Mouse (Mus musculus) MEL (cell line): Measurements from ENCODE around the gene Agbl5. TPM values are rescaled to one million over a fixed set of nuclear protein-coding genes. Genes with fewer than 3 reads are reported as not detected.

Experiments used
- DNase-seq: peaks from one replicate; pipeline ENCODE4 v3.0.0; 2011; ENCODE audit warnings: low read depth, low spot score
- H3K27ac ChIP-seq: 2 replicates; pipeline ENCODE4 v1.5.1; 2012; ENCODE audit warnings: low read depth, mild to moderate bottlenecking, control low read depth, low read length, moderate library complexity; ENCODE audit not compliant: control insufficient read depth
- H3K27me3 ChIP-seq, 2 experiments: fragments of 150-350 bp in 1 of 2; sonication (generic) in 1 of 2; 2 replicates each; pipeline ENCODE4 v1.6.1; 2012; ENCODE audit warnings: low read length in 2 of 2, mild to moderate bottlenecking in 2 of 2, improper control_type of control experiment in 1 of 2, moderate library complexity in 1 of 2; ENCODE audit not compliant: insufficient read depth in 2 of 2, control insufficient read depth in 1 of 2
- H3K36me3 ChIP-seq, 2 experiments: 2 replicates each; pipeline ENCODE4 v1.6.1; 2012 to 2014; ENCODE audit warnings: low read length in 2 of 2, improper control_type of control experiment in 1 of 2, inconsistent platforms in 1 of 2, mild to moderate bottlenecking in 1 of 2; ENCODE audit not compliant: insufficient read depth in 2 of 2, control insufficient read depth in 1 of 2
- H3K4me1 ChIP-seq, 2 experiments: fragments of 150-350 bp in 1 of 2; sonication (generic) in 1 of 2; 2 replicates each; pipeline ENCODE4 v1.6.1; 2012; ENCODE audit warnings: low read length in 2 of 2, improper control_type of control experiment in 1 of 2, mild to moderate bottlenecking in 1 of 2; ENCODE audit not compliant: insufficient read depth in 2 of 2, control insufficient read depth in 1 of 2
- H3K4me3 ChIP-seq, 2 experiments: fragments of 150-350 bp in 1 of 2; sonication (generic) in 1 of 2; 2 replicates each; pipeline ENCODE4 v1.5.1; 2012; ENCODE audit warnings: low read depth in 2 of 2, low read length in 2 of 2, mild to moderate bottlenecking in 2 of 2, moderate library complexity in 2 of 2, control low read depth in 1 of 2, improper control_type of control experiment in 1 of 2; ENCODE audit not compliant: control insufficient read depth in 1 of 2, insufficient read depth in 1 of 2
- H3K79me2 ChIP-seq: 2 replicates; pipeline ENCODE4 v1.6.1; 2012; ENCODE audit warnings: mild to moderate bottlenecking, low read length, moderate library complexity; ENCODE audit not compliant: control insufficient read depth, poor library complexity, insufficient read depth
- H3K9ac ChIP-seq: 2 replicates; pipeline ENCODE4 v1.6.1; 2012; ENCODE audit warnings: low read depth, mild to moderate bottlenecking, control low read depth, low read length, moderate library complexity; ENCODE audit not compliant: control insufficient read depth, poor library complexity, severe bottlenecking
- H3K9me3 ChIP-seq: fragments of 150-350 bp; sonication (generic); replicated peaks from 2 replicates; pipeline ENCODE4 v1.6.1; 2012; ENCODE audit warnings: mild to moderate bottlenecking, low read length, improper control_type of control experiment, moderate library complexity; ENCODE audit not compliant: insufficient read depth
- CTCF ChIP-seq, 3 experiments: IDR thresholded peaks in 2 of 3; conservative IDR thresholded peaks in 1 of 3; 2 replicates each; pipeline ENCODE4 v1.5.1; 2011 to 2012; ENCODE audit warnings: low read length in 3 of 3, low read depth in 2 of 3, mild to moderate bottlenecking in 2 of 3, improper control_type of control experiment in 1 of 3, inconsistent platforms in 1 of 3, mixed read lengths in 1 of 3, moderate library complexity in 1 of 3; ENCODE audit not compliant: control insufficient read depth in 1 of 3, insufficient read depth in 1 of 3, poor library complexity in 1 of 3, severe bottlenecking in 1 of 3
- E2F4 ChIP-seq: IDR thresholded peaks from 2 replicates; pipeline ENCODE4 v1.6.1; 2011; ENCODE audit warnings: low read depth, low read length, improper control_type of control experiment, borderline replicate concordance
- NRF1 ChIP-seq: IDR thresholded peaks from 2 replicates; pipeline ENCODE4 v1.6.1; 2014; ENCODE audit warnings: low read depth, mild to moderate bottlenecking, inconsistent platforms, low read length, improper control_type of control experiment, moderate library complexity; ENCODE audit not compliant: poor library complexity, insufficient read depth, severe bottlenecking
- POLR2AphosphoS5 ChIP-seq: IDR thresholded peaks from 2 replicates; pipeline ENCODE4 v1.6.1; 2012; ENCODE audit warnings: low read depth, borderline replicate concordance, mild to moderate bottlenecking, inconsistent platforms, low read length, moderate library complexity, mixed read lengths
- RAD21 ChIP-seq: IDR thresholded peaks from 2 replicates; pipeline ENCODE4 v1.6.1; 2011; ENCODE audit warnings: mild to moderate bottlenecking, low read depth, low read length, improper control_type of control experiment
- SIN3A ChIP-seq: IDR thresholded peaks from 2 replicates; pipeline ENCODE4 v1.6.1; 2012; ENCODE audit warnings: low read length, improper control_type of control experiment, inconsistent platforms
- SMC3 ChIP-seq: IDR thresholded peaks from 2 replicates; pipeline ENCODE4 v1.6.1; 2011; ENCODE audit warnings: low read depth, low read length, improper control_type of control experiment
- TAL1 ChIP-seq: IDR thresholded peaks from 2 replicates; pipeline ENCODE4 v1.6.1; 2012; ENCODE audit warnings: mild to moderate bottlenecking, inconsistent platforms, low read length, moderate library complexity, mixed read lengths
- TCF12 ChIP-seq: IDR thresholded peaks from 2 replicates; pipeline ENCODE4 v1.6.1; 2014; ENCODE audit warnings: low read depth, mild to moderate bottlenecking, inconsistent platforms, low read length, improper control_type of control experiment, moderate library complexity
- ZC3H11A ChIP-seq: IDR thresholded peaks from 2 replicates; pipeline ENCODE4 v1.6.1; 2012; ENCODE audit warnings: low read depth, mild to moderate bottlenecking, inconsistent platforms, low read length, improper control_type of control experiment
- polyA plus RNA-seq, 2 experiments: library from polyadenylated mRNA; stranded (reverse) in 1 of 2; unstranded in 1 of 2; fragments of >175 nt in 1 of 2; fragments of >200 nt in 1 of 2; gene quantifications; 2 replicates each; pipeline versions ENCODE4 v1.2.1 to v1.2.4; 2012; ENCODE audit warnings: low replicate concordance in 2 of 2, low read depth in 1 of 2; ENCODE audit not compliant: insufficient read length in 2 of 2, insufficient read depth in 1 of 2, missing spikeins in 1 of 2
- total RNA-seq: library from RNA; depleted of rRNA; stranded (reverse); fragments of 300-350 nt; gene quantifications from 2 replicates; pipeline ENCODE4 v1.2.3, GENCODE M21; 2012

Gene Agbl5
- total and polyA plus RNA-seq, 3 experiments = 10.6 to 45.0 TPM; not detected in 1

DNA sequence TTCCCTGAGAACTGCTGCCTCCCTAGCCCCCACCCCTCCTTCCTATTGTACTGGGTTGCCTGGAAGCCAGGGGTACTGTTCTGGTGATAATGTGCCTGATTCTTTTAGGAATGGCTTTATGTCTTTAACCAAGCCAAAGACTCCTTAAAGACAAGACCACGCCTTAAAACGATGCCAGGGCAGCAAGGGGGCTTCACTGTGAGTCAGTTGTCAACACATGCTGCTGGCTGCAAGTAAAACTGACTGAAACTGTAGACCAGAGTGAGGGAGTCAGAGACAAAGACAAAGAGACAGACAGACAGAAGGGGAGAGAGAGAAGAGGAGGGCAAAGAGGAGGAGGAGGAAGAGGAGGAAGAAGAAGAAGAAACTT is 38.0 kb upstream of the Agbl5 start:
- H3K9ac ChIP-seq = no peak overlapping the region
- no peak for DNase-seq
- H3K9me3 ChIP-seq = no peaks in the 10 kb centered on the region
- H3K4me3 ChIP-seq = no peak overlapping the region
- H3K27me3 ChIP-seq = peaks cover 9 to 13% of the 10 kb centered on the region in 2 experiments
- H3K79me2 ChIP-seq = no peaks in the 10 kb centered on the region
- no peak overlapping the region for H3K27ac ChIP-seq
- H3K4me1 ChIP-seq = no peaks in the 10 kb centered on the region
- TF ChIP-seq NRF1 = no peak
- TF ChIP-seq, all 39 proteins: peak for 0
- H3K36me3 ChIP-seq = no peaks in the 10 kb centered on the region

DNA sequence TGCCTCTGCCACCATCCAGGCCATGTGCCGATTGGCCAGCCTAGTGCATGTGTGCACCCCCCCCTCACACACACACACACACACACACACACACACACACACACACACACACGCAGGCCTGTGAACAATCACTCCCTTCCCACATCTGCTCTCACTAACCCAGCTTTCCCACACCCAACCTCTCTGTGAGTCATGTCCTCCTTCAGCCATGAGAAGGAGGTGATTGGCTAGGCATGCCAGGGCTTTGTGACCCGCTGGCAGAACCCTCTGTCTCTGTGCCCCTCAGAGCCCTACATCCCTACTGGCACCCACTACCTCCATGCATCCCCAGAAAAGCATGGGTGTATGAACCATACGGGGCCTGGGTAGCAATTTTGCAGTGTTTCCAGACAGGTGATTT is 35.0 kb upstream of the Agbl5 start:
- no peaks in the 10 kb centered on the region for H3K79me2 ChIP-seq
- no peak for DNase-seq
- no peak overlapping the region for H3K27ac ChIP-seq
- no peaks in the 10 kb centered on the region for H3K4me1 ChIP-seq
- TF ChIP-seq ZC3H11A = no peak
- TF ChIP-seq E2F4 = no peak
- TF ChIP-seq, all 39 proteins: peak for 0
- peaks cover 13% of the 10 kb centered on the region in 2 experiments for H3K27me3 ChIP-seq
- H3K9me3 ChIP-seq = no peaks in the 10 kb centered on the region
- H3K9ac ChIP-seq = no peak overlapping the region
- H3K36me3 ChIP-seq = no peaks in the 10 kb centered on the region
- no peak overlapping the region for H3K4me3 ChIP-seq

DNA sequence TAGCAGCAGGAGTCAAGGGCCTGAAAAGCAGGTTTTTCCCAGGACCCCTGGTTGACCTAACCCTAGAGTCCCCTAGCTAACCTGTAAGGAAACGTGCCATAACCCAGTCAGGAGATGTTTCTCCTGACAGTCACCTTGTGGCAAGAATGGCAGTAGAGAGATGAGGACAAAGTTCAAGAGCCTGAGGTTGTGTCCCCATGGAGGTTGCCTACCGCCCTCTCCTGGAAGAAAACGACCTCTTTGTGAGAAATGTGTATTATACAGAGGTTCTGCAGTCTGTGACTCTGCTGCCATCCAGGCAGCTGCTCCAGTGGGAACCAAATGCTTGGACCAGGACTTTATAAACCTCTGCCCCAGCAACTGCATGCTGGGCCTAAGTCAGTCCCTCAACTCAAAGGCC is 32.8 kb upstream of the Agbl5 start:
- H3K9ac ChIP-seq = no peak overlapping the region
- no peak overlapping the region for H3K27ac ChIP-seq
- no peaks in the 10 kb centered on the region for H3K79me2 ChIP-seq
- no peaks in the 10 kb centered on the region for H3K36me3 ChIP-seq
- TF ChIP-seq CTCF (IDR thresholded peaks at IDR 0.05 in 2 of 3, conservative IDR thresholded peaks at IDR 0.05 in 1 of 3; ENCODE audit: control insufficient read depth in 1 of 3, insufficient read depth in 1 of 3, low read depth in 2 of 3, low read length in 3 of 3, poor library complexity in 1 of 3, severe bottlenecking in 1 of 3) = peak in 2 of 3 experiments; percentile 12 to 43; a peak in 2 of 6 replicates
- no peak for TF ChIP-seq TAL1
- TF ChIP-seq TCF12 = no peak
- TF ChIP-seq SMC3 = peak; percentile 40
- TF ChIP-seq ZC3H11A = peak; percentile 18; the same call in 1 of the 2 replicates
- TF ChIP-seq RAD21 = peak; percentile 43
- no peak for DNase-seq
- peaks cover 15 to 20% of the 10 kb centered on the region in 2 experiments for H3K27me3 ChIP-seq
- H3K4me3 ChIP-seq = no peak overlapping the region
- H3K4me1 ChIP-seq = no peaks in the 10 kb centered on the region
- H3K9me3 ChIP-seq = no peaks in the 10 kb centered on the region

DNA sequence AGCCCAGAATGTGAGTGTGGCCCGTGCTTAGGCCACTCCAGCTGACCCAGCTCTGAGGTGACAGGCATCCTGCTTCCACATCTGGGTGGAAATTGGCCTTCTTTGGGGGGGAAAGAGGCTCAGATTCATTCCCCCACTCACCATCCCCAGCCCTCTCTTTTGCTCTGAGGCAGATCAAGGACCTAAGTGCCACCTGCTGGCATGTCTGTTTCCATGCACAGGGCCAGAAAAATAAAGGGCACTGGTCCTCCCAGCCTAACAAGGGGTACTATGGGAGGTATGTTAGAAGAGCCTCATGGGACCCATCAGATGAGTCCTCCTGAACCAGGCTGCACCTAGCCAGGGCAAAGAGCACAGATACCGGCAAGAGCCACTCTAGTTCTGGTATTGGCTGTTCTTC is 32.4 kb upstream of the Agbl5 start:
- Histone ChIP-seq H3K9ac (no peak overlapping the region), H3K27me3 (peaks cover 15 to 22% of the 10 kb centered on the region in 2 experiments), H3K27ac (no peak overlapping the region), H3K4me3 (no peak overlapping the region), H3K9me3 (no peaks in the 10 kb centered on the region), H3K79me2 (no peaks in the 10 kb centered on the region), H3K4me1 (no peaks in the 10 kb centered on the region), H3K36me3 (no peaks in the 10 kb centered on the region)
- peak; percentile 43 for TF ChIP-seq SMC3
- peak in 2 of 3 experiments; percentile 31 to 37; a peak in 3 of 6 replicates for TF ChIP-seq CTCF (IDR thresholded peaks at IDR 0.05 in 2 of 3, conservative IDR thresholded peaks at IDR 0.05 in 1 of 3; ENCODE audit: control insufficient read depth in 1 of 3, insufficient read depth in 1 of 3, low read depth in 2 of 3, low read length in 3 of 3, poor library complexity in 1 of 3, severe bottlenecking in 1 of 3)
- no peak for TF ChIP-seq SIN3A
- TF ChIP-seq POLR2AphosphoS5 = no peak
- TF ChIP-seq NRF1 = no peak
- TF ChIP-seq RAD21 = peak; percentile 21
- DNase-seq = no peak
